ENCODE assay signal across 21 mouse cellular contexts in genomic region chr2:92014891-92015290, GRCm38 (mm10). TPM values are rescaled to one million over a fixed set of nuclear protein-coding genes. Genes with fewer than 3 reads are reported as not detected.
DNase-seq lines count a peak whose midpoint lies in the region; ATAC-seq and TF ChIP-seq lines count a peak whose summit lies in the region.
"Had no signal": no experiment of that assay in that cellular context is flagged by ENCODE, and none has a peak within 500 bp of the region (broad histone marks: within the 10 kb centered on the region; RNA-seq: fewer than 3 reads in every experiment).

No protein-coding gene starts in this region.

- H3K4me1 ChIP-seq in kidney, adult 2 months (ENCODE audit: control insufficient read depth, insufficient read depth, low read length) = 0 out of 2 replicates have a peak, but pooled peaks cover 5% of the 10 kb centered on the region
- no peaks in the 10 kb centered on the region for H3K4me1 ChIP-seq in midbrain, embryonic 11.5 days (ENCODE audit: control insufficient read depth, insufficient read depth, low read length)
- H3K4me1 ChIP-seq in midbrain, embryonic 14.5 days (ENCODE audit: control insufficient read depth, insufficient read depth, low read length) = no peaks in the 10 kb centered on the region
- peaks cover 3% of the 10 kb centered on the region for H3K4me1 ChIP-seq in ES-Bruce4 (ENCODE audit: control insufficient read depth, insufficient read depth, low read length)
- H3K4me1 ChIP-seq: forebrain, embryonic 15.5 days had no signal

- no peak for DNase-seq in kidney, adult 2 months
- no peak for DNase-seq in kidney, adult 9 months
- peak; percentile 53 for DNase-seq in midbrain, embryonic 11.5 days (ENCODE audit: low spot score, missing footprints)
- DNase-seq in midbrain, embryonic 14.5 days = no peak
- no peak for DNase-seq in spleen, adult 12 weeks (ENCODE audit: low spot score)
- DNase-seq: adrenal gland, adult 2 months; cerebellum, adult 11 months; cerebellum, postnatal 10 days; gastrocnemius, postnatal 10 days; heart, adult 18-20 months; heart, postnatal 36 days; right cerebral cortex, adult 18-20 months had no signal

- no peak overlapping the region for H3K27ac ChIP-seq in kidney, adult 2 months (ENCODE audit: insufficient read depth, low read depth, low read length)
- no peak overlapping the region for H3K27ac ChIP-seq in midbrain, embryonic 11.5 days (ENCODE audit: low read depth, low read length)
- no peak overlapping the region for H3K27ac ChIP-seq in midbrain, embryonic 14.5 days (replicated peaks; ENCODE audit: low read depth, low read length)
- no peak overlapping the region for H3K27ac ChIP-seq in ES-Bruce4 (ENCODE audit: insufficient read depth, low read length)
- H3K27ac ChIP-seq: embryonic facial prominence, embryonic 10.5 days; forebrain, embryonic 15.5 days; hindbrain, embryonic 14.5 days; left cerebral cortex, adult 2 months; neural tube, embryonic 15.5 days had no signal

- no peak for TF ChIP-seq EP300 in ES-Bruce4 (IDR thresholded peaks at IDR 0.05; ENCODE audit: insufficient read depth, low read depth, low read length)

- no peak overlapping the region for H3K4me3 ChIP-seq in kidney, adult 2 months (ENCODE audit: insufficient read depth, low read depth, low read length)
- H3K4me3 ChIP-seq in midbrain, embryonic 11.5 days (ENCODE audit: low read depth, low read length) = no peak overlapping the region
- H3K4me3 ChIP-seq in midbrain, embryonic 14.5 days (replicated peaks; ENCODE audit: low read depth, low read length) = no peak overlapping the region
- H3K4me3 ChIP-seq in ES-Bruce4 (ENCODE audit: low read depth, low read length) = no peak overlapping the region
- H3K4me3 ChIP-seq: embryonic facial prominence, embryonic 10.5 days; forebrain, embryonic 15.5 days; left cerebral cortex, adult 2 months; megakaryocyte, embryonic 14.5 days; neural tube, embryonic 15.5 days had no signal

- TF ChIP-seq POLR2A in kidney, adult 2 months (IDR thresholded peaks at IDR 0.05; ENCODE audit: low read depth, low read length) = no peak
- no peak for TF ChIP-seq POLR2A in ES-Bruce4 (IDR thresholded peaks at IDR 0.05; ENCODE audit: insufficient read depth, low read length)

- H3K9me3 ChIP-seq in midbrain, embryonic 11.5 days (ENCODE audit: control insufficient read depth, low read length) = no peaks in the 10 kb centered on the region
- H3K9me3 ChIP-seq in midbrain, embryonic 14.5 days (ENCODE audit: control insufficient read depth, low read length) = no peaks in the 10 kb centered on the region
- H3K9me3 ChIP-seq in ES-Bruce4 (replicated peaks; ENCODE audit: control insufficient read depth, insufficient read depth, low read length, poor library complexity, severe bottlenecking) = no peaks in the 10 kb centered on the region
- H3K9me3 ChIP-seq: embryonic facial prominence, embryonic 10.5 days; forebrain, embryonic 15.5 days; megakaryocyte, embryonic 14.5 days; neural tube, embryonic 15.5 days had no signal

- ATAC-seq in midbrain, embryonic 11.5 days (ENCODE audit: low FRiP score) = no peak
- no peak for ATAC-seq in midbrain, embryonic 14.5 days (ENCODE audit: low FRiP score, low TSS enrichment)
- no peak for ATAC-seq in granulocyte monocyte progenitor cell, adult 5-6 weeks (replicated peaks; ENCODE audit: poor library complexity, severe bottlenecking)
- ATAC-seq: forebrain, embryonic 15.5 days; Patski had no signal

- TF ChIP-seq CTCF in kidney, adult 2 months (conservative IDR thresholded peaks at IDR 0.05; ENCODE audit: insufficient read depth, insufficient read length, low read depth, low read length) = 0 out of 2 replicates have a peak, but pooled peaks have one; percentile 12
- TF ChIP-seq CTCF in ES-Bruce4 (IDR thresholded peaks at IDR 0.05; ENCODE audit: low read depth, low read length) = peak; percentile 50

- no peak overlapping the region for H3K4me2 ChIP-seq in midbrain, embryonic 11.5 days
- no peak overlapping the region for H3K4me2 ChIP-seq in midbrain, embryonic 14.5 days (ENCODE audit: low read length)
- H3K4me2 ChIP-seq: forebrain, embryonic 15.5 days; hindbrain, embryonic 14.5 days; neural tube, embryonic 15.5 days had no signal

- no peaks in the 10 kb centered on the region for H3K27me3 ChIP-seq in kidney, adult 2 months (replicated peaks; ENCODE audit: control insufficient read depth, insufficient read depth, low read length)
- H3K27me3 ChIP-seq in midbrain, embryonic 11.5 days (ENCODE audit: control insufficient read depth, insufficient read depth, low read length) = no peaks in the 10 kb centered on the region
- H3K27me3 ChIP-seq in midbrain, embryonic 14.5 days (ENCODE audit: control insufficient read depth, insufficient read depth, low read length) = no peaks in the 10 kb centered on the region
- H3K27me3 ChIP-seq in ES-Bruce4 (ENCODE audit: control insufficient read depth, insufficient read depth, low read length, poor library complexity, severe bottlenecking) = 0 out of 2 replicates have a peak, but pooled peaks cover 2% of the 10 kb centered on the region
- H3K27me3 ChIP-seq: forebrain, embryonic 15.5 days; Patski had no signal

- H3K36me3 ChIP-seq in kidney, adult 2 months (ENCODE audit: control insufficient read depth, insufficient read depth, low read length) = no peaks in the 10 kb centered on the region
- no peaks in the 10 kb centered on the region for H3K36me3 ChIP-seq in midbrain, embryonic 11.5 days (ENCODE audit: control insufficient read depth, insufficient read depth, low read length)
- no peaks in the 10 kb centered on the region for H3K36me3 ChIP-seq in midbrain, embryonic 14.5 days (ENCODE audit: control insufficient read depth, insufficient read depth, low read length)
- H3K36me3 ChIP-seq in ES-Bruce4 (ENCODE audit: control insufficient read depth, insufficient read depth, low read length, poor library complexity, severe bottlenecking) = no peaks in the 10 kb centered on the region
- H3K36me3 ChIP-seq: embryonic facial prominence, embryonic 10.5 days; forebrain, embryonic 15.5 days; neural tube, embryonic 15.5 days had no signal

- H3K9ac ChIP-seq in midbrain, embryonic 11.5 days (ENCODE audit: low read length) = no peak overlapping the region
- no peak overlapping the region for H3K9ac ChIP-seq in midbrain, embryonic 14.5 days (replicated peaks; ENCODE audit: low read length)
- no peak overlapping the region for H3K9ac ChIP-seq in ES-Bruce4 (ENCODE audit: low read depth, poor library complexity, severe bottlenecking)
- H3K9ac ChIP-seq: forebrain, embryonic 15.5 days; hindbrain, embryonic 14.5 days; neural tube, embryonic 15.5 days had no signal

- 90% methylated on average over 5 of the region's 5 CpGs for WGBS in kidney, adult 2 months
- WGBS in midbrain, embryonic 11.5 days = 82% methylated on average over 5 of the region's 5 CpGs
- 84% methylated on average over 5 of the region's 5 CpGs for WGBS in midbrain, embryonic 14.5 days

RNA-seq across cellular contexts. Expression of gene Creb3l1, which starts 9.4 kb away (rescaled TPM):
- polyA plus RNA-seq in kidney, adult 2 months (2012; rRNA removed) = 6.7 and 8.9 TPM in 2 replicates
- 2.0 and 2.1 TPM in 2 replicates for polyA plus RNA-seq in midbrain, embryonic 11.5 days (2014; fragmentation: Nextera tagmentation; extraction: Ambion mirVana)
- 0.69 and 2.0 TPM in 2 replicates for polyA plus RNA-seq in midbrain, embryonic 14.5 days (2014; fragmentation: Nextera tagmentation; extraction: Ambion mirVana)
- 10.5 and 10.9 TPM in 2 replicates for polyA plus RNA-seq in ES-Bruce4 (2011; ENCODE audit: insufficient read depth, insufficient read length, low read depth, missing spikeins)
- total RNA-seq in granulocyte monocyte progenitor cell, adult 5-6 weeks (2014; fragmentation: Nextera tagmentation) = 1.1 and 2.2 TPM in 2 replicates
- 0.69 TPM in 1 of 2 replicates, not detected in the other for total RNA-seq in granulocyte monocyte progenitor cell, adult 5-6 weeks (2017)

RNA-seq across cellular contexts. Expression of gene Dgkz, which starts 39.2 kb away (rescaled TPM):
- 106 and 119 TPM in 2 replicates for polyA plus RNA-seq in kidney, adult 2 months (2012; rRNA removed)
- polyA plus RNA-seq in midbrain, embryonic 11.5 days (2014; fragmentation: Nextera tagmentation; extraction: Ambion mirVana) = 19.2 and 23.7 TPM in 2 replicates
- 27.5 and 32.0 TPM in 2 replicates for polyA plus RNA-seq in midbrain, embryonic 14.5 days (2014; fragmentation: Nextera tagmentation; extraction: Ambion mirVana)
- polyA plus RNA-seq in ES-Bruce4 (2011; ENCODE audit: insufficient read depth, insufficient read length, low read depth, missing spikeins) = 28.1 and 29.6 TPM in 2 replicates
- 115 and 135 TPM in 2 replicates for total RNA-seq in granulocyte monocyte progenitor cell, adult 5-6 weeks (2014; fragmentation: Nextera tagmentation)
- total RNA-seq in granulocyte monocyte progenitor cell, adult 5-6 weeks (2017) = 75.7 and 89.4 TPM in 2 replicates
